Mouse (Mus musculus) cerebellum, adult 9-11 months (tissue): ENCODE measurements around the gene Gm4847.

Experiments used
- DNase-seq: peaks from one replicate; pipeline ENCODE4 v3.0.0; 2022

The Gm4847 gene

DNA sequence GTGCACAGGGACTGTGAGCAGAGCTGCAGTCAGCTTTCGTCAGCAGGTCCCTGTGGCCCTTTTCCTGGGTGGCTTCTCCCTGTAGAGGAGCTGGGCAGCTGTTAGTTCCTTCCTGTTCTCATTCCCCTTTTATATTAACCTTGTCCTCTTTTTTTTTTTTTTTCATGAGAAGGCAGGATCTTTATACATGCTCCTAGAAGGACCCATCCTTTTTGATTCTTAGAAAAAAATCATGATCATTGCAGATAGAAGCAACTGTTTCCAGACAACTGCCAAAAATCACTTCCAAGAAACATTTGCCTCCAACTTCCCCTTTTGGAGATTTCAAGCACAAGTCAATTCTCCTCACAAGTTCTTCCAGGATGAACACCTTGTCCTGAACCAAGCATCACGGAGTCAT, at the start of gene Gm4847:
Gene Gm4847 (minus strand): TSS at position 101 of the 400 bp plus-strand sequence.
- no peak for DNase-seq

DNA sequence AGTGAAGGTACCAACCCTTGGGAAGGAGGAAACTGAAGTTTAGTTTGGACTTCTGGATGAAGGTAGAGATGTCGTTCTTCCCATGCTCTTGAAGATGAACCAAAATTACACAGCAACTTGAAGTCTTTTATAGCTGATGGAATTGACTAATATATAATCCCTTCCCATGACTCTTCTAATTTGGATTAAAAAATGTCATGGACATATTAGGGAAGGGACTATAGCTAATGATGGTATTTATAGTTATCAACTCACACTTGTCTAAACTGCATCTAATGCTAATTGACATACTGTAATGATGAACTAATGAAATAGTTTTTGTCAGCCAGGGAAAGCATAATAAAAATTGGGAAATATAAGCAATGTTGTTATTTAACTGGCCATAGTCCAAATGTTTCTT, 34.3 kb upstream of the Gm4847 start, which contains the start of gene Fmo9:
Gene Fmo9 (minus strand): TSS at position 101 of the 400 bp plus-strand sequence.
- DNase-seq = no peak

DNA sequence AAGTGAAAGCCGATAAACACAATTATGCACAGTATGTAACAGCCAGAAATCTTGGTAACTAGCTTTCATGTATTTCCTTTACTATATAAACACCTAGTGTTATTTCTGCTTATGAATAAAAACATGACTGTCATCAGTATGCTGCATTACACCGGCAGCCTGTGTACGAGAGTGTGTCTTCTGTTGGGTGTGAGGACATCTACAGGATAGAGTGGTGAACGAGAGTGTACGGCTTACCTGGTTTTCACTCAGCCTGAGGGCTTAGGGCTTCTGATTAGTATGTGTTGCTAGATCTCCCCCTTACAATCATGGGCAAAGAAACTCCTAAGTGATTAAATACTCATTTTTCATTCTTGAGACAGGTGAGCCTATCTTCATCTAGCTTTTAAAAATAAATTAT, 21.8 kb upstream of the Gm4847 start:
- DNase-seq = no peak

DNA sequence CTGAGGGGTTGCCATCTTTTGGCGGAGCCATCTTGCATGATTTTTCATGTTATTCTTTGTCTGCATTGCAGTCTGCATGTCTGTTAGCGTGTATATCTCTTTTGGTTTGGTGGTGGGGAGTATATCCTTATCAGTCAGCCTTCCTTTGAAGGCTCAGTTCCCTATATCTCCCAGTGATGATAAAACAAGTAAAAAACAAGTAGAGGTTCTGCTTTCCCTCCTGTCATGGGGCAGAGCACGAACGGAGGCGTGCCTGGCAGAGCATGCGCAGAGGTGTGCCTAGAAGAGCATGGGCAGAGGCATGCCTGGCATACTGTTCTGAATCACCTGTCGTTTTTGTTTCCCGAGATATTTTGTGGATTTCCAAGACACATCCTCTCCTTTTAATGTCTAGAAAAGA, 13.3 kb upstream of the Gm4847 start:
- DNase-seq = no peak
